Mouse (Mus musculus): ENCODE data around the gene Cfap298. TPM values are rescaled to one million over a fixed set of nuclear protein-coding genes. Genes with fewer than 3 reads are reported as not detected.

Gene Cfap298
- total and polyA plus RNA-seq, 2 experiments from 2014 or later, result 28.6 to 73.4 TPM

DNA sequence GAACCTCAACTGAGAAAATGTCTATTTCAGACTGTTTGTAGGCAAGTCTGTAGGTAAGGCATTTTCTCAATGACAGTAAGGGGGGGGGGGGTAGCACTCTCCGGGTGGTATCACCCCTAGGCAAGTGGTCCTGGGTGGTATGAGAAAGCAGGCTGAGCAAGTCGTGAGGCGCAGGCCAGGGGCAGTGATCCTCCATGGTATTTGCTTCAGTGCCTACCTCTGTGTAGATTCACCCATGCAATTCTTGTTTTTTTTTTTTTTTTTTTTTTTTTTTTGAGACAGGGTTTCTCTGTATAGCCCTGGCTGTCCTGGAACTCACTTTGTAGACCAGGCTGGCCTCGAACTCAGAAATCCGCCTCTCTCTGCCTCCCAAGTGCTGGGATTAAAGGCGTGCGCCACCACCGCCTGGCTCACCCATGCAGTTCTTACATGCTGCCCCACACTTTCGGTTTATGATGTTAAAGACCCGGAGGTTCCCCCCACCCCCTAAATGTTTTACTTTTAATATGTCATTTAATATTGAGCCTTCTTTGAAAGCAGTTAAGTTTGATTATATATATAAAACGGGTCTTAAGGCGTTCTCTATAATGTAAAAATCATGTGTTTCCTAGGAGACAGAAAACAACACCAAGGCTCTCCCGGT is 1.3 kb downstream of the Cfap298 start:
- TF ChIP-seq CTCF (IDR thresholded peaks at IDR 0.05; ENCODE audit: low read depth), result no peak
- peak overlapping the region; percentile 88 for H3K27ac ChIP-seq (ENCODE audit: low read depth, low read length)
- peak overlapping the region; percentile 88; the same call in 1 of the 2 replicates for H3K9ac ChIP-seq
- peak overlapping the region; percentile 85 for H3K4me3 ChIP-seq (ENCODE audit: low read depth, low read length)
- no peaks in the 10 kb centered on the region for H3K4me1 ChIP-seq (ENCODE audit: insufficient read depth)
- ATAC-seq, result no peak
- WGBS, result 27% methylated on average over 13 of the region's 13 CpGs
- peak overlapping the region; percentile 78 for H3K4me2 ChIP-seq (ENCODE audit: low read depth)
- H3K36me3 ChIP-seq (ENCODE audit: insufficient read depth), result peaks cover 29% of the 10 kb centered on the region
- H3K27me3 ChIP-seq (ENCODE audit: insufficient read depth, low read length), result no peaks in the 10 kb centered on the region
- no peaks in the 10 kb centered on the region for H3K9me3 ChIP-seq (ENCODE audit: low read length)
- DNase-seq, result no peak

DNA sequence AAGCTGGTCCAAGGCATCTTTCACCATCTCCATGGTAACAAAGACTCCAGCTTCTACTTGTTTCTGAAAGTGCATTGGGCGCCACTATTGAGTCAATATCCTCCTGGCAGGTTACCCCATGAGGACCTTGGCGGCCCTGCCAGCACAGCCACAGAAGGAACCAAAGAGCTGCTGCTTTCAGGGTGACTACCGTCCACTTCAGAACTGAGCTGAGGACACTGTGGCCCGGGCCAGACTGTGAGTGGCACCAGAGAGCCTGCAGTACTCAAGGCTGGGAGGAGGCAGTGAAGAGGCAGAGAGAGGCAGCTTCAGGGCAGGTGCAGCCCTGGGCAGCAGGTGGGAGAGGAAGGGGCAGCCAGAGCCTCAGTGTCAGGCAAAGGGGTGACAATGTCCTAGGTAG is 7.5 kb downstream of the Cfap298 start:
- H3K9me3 ChIP-seq (ENCODE audit: low read length), result no peaks in the 10 kb centered on the region
- no peak overlapping the region for H3K4me3 ChIP-seq (ENCODE audit: low read depth, low read length)
- peaks cover 38% of the 10 kb centered on the region for H3K36me3 ChIP-seq (ENCODE audit: insufficient read depth)
- ATAC-seq (no peak), DNase-seq (no peak)
- H3K4me1 ChIP-seq (ENCODE audit: insufficient read depth), result no peaks in the 10 kb centered on the region
- no peak overlapping the region for H3K27ac ChIP-seq (ENCODE audit: low read depth, low read length)
- TF ChIP-seq CTCF (IDR thresholded peaks at IDR 0.05; ENCODE audit: low read depth), result no peak
- H3K27me3 ChIP-seq (ENCODE audit: insufficient read depth, low read length), result no peaks in the 10 kb centered on the region
- H3K9ac ChIP-seq, result no peak overlapping the region
- WGBS, result 86% methylated on average over 4 of the region's 4 CpGs
- no peak overlapping the region for H3K4me2 ChIP-seq (ENCODE audit: low read depth)

DNA sequence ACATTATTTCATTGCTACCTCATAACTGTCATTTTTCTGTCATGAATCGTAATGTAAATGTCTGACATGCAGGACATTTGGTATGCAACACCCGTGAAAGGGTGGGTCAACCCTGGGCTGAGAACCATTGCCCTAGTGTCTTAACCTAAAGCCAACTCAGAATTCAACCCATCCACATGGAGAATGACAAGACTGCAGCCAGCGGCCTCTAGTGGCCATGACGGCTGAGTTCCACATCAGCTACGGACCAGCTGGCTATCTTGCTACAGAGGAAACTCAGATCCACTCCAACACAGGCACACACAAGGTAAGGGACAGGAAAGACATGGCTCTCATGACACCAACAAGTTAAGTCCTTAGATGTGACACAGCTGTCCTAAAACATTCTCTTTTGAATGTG is 9.5 kb downstream of the Cfap298 start:
- Histone ChIP-seq H3K9ac (no peak overlapping the region), H3K4me2 (ENCODE audit: low read depth) (no peak overlapping the region), H3K27me3 (ENCODE audit: insufficient read depth, low read length) (no peaks in the 10 kb centered on the region), H3K4me3 (ENCODE audit: low read depth, low read length) (no peak overlapping the region), H3K27ac (ENCODE audit: low read depth, low read length) (no peak overlapping the region), H3K36me3 (ENCODE audit: insufficient read depth) (peaks cover 37% of the 10 kb centered on the region), H3K4me1 (ENCODE audit: insufficient read depth) (no peaks in the 10 kb centered on the region), H3K9me3 (ENCODE audit: low read length) (no peaks in the 10 kb centered on the region)
- TF ChIP-seq CTCF (IDR thresholded peaks at IDR 0.05; ENCODE audit: low read depth), result peak; percentile 90
- peak; percentile 80 for DNase-seq
- ATAC-seq, result peak; percentile 57; the same call in 1 of the 2 replicates
- WGBS, result 24% methylated on average over 5 of the region's 5 CpGs

DNA sequence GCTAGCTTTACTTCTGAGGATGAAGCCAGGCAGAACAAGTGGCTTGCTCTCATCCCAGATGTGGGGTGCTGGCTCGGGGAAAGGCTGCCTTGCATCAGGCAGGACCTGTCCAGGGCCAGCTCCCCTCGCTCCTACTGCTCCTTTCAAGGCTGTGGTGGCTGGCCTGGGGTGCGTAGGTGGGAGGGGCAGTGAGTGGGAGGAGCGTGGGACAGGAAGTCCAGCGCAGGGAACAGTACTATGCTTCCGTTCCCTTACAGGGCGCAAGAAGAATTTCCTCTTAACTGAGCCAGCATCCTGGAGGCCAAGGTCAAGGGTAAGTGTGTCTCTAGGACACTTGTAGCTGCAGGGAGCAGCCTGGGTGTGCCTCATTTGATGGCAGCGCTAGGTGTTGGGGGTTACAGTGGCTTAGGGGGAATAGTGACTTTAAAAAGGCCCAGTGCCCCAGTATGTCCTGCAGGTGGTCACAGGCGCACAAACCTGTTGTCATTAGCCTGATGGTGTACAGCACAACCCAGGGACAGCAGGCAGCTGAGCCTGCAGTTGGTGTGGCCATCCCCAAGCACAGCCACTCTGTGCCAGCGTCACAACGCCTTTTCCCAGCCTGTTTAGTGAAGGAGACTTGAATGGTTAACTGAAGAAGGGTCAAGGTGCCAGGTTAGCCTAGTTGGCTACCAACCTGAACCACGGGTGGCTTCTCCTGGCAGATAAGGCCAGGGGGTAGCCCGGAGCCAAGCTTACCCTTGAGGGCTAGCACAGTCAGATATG is 10.1 kb downstream of the Cfap298 start:
- WGBS, result 90% methylated on average over 13 of the region's 13 CpGs
- ATAC-seq, result no peak
- DNase-seq, result no peak
- Histone ChIP-seq H3K27me3 (ENCODE audit: insufficient read depth, low read length) (no peaks in the 10 kb centered on the region), H3K27ac (ENCODE audit: low read depth, low read length) (no peak overlapping the region), H3K4me1 (ENCODE audit: insufficient read depth) (no peaks in the 10 kb centered on the region), H3K9me3 (ENCODE audit: low read length) (no peaks in the 10 kb centered on the region), H3K36me3 (ENCODE audit: insufficient read depth) (peaks cover 37% of the 10 kb centered on the region), H3K4me3 (ENCODE audit: low read depth, low read length) (no peak overlapping the region), H3K9ac (no peak overlapping the region), H3K4me2 (ENCODE audit: low read depth) (no peak overlapping the region)
- no peak for TF ChIP-seq CTCF (IDR thresholded peaks at IDR 0.05; ENCODE audit: low read depth)

DNA sequence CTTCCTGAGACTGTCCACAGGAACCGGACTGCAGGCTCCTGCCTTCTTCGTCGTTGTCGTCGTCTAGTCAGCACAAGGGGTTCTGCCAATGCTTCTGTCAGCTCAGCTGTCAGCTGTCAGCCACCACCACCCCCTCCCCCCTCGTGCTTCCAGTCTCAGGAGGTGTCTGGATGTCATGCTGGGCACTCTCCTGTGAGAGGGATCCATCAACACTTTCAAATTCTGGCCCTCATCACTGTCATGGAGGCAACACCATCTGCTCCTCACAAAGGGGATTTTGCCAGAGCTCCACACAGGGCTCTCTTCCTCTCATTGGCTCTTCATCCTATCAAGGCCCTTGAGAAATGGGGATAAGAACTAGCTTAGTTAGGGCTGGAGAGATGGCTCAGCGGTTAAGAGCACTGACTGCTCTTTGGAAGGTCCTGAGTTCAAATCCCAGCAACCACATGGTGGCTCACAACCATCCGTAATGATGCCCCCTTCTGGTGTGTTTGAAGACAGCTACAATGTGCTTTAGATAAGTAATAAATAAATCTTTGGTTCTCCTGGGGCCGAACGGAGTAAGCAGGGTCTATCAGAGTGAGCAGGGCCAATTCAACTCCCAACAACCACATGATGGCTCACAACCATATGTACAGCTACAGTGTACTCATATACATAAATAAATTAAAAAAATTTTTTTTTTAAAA is 13.3 kb downstream of the Cfap298 start:
- H3K9ac ChIP-seq, result no peak overlapping the region
- TF ChIP-seq CTCF (IDR thresholded peaks at IDR 0.05; ENCODE audit: low read depth), result peak; percentile 37
- no peak overlapping the region for H3K4me3 ChIP-seq (ENCODE audit: low read depth, low read length)
- H3K27ac ChIP-seq (ENCODE audit: low read depth, low read length), result 0 out of 2 replicates have a peak overlapping the region, but pooled peaks have one; percentile 35
- DNase-seq, result peak; percentile 69
- WGBS, result 46% methylated on average over 10 of the region's 10 CpGs
- no peaks in the 10 kb centered on the region for H3K9me3 ChIP-seq (ENCODE audit: low read length)
- H3K36me3 ChIP-seq (ENCODE audit: insufficient read depth), result peaks cover 11% of the 10 kb centered on the region; the same call in 1 of the 2 replicates
- no peaks in the 10 kb centered on the region for H3K4me1 ChIP-seq (ENCODE audit: insufficient read depth)
- peak; percentile 84 for ATAC-seq
- no peaks in the 10 kb centered on the region for H3K27me3 ChIP-seq (ENCODE audit: insufficient read depth, low read length)
- H3K4me2 ChIP-seq (ENCODE audit: low read depth), result no peak overlapping the region

DNA sequence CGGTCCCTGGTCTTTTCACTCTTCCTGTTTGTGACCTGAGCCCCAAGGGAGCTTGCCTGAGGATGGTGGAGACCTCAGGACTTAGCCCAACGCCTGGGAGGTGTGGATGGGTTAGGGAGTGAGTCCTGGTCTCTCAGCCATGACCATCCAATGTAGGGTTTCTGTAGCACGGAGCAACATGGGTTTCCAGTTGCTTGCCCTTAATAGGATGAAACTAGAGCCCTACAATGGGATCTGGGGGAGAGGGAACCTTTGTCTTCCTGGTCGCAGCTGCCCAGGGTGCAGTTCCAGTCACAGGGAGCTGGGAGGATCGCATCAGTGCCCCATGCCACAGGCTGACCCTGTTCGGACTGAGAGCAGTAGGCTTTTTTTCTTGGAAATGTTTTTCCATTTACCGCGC is 17.8 kb downstream of the Cfap298 start:
- no peaks in the 10 kb centered on the region for H3K36me3 ChIP-seq (ENCODE audit: insufficient read depth)
- no peaks in the 10 kb centered on the region for H3K27me3 ChIP-seq (ENCODE audit: insufficient read depth, low read length)
- WGBS, result 71% methylated on average over 8 of the region's 8 CpGs
- no peak overlapping the region for H3K9ac ChIP-seq
- H3K9me3 ChIP-seq (ENCODE audit: low read length), result no peaks in the 10 kb centered on the region
- no peak overlapping the region for H3K4me3 ChIP-seq (ENCODE audit: low read depth, low read length)
- H3K4me1 ChIP-seq (ENCODE audit: insufficient read depth), result no peaks in the 10 kb centered on the region
- no peak for TF ChIP-seq CTCF (IDR thresholded peaks at IDR 0.05; ENCODE audit: low read depth)
- no peak overlapping the region for H3K27ac ChIP-seq (ENCODE audit: low read depth, low read length)
- no peak overlapping the region for H3K4me2 ChIP-seq (ENCODE audit: low read depth)
- DNase-seq (no peak), ATAC-seq (no peak)

Data from forebrain, postnatal 0 days (tissue).